Mouse (Mus musculus): ENCODE measurements around the gene Vps26c.
"Not testable (repeated sequence)": the region's sequence is repeated elsewhere in the genome, so short reads cannot be mapped to it uniquely, and the experiment has no call there.

Vps26c gene

GRCm38 (mm10) chr16:94489326-94489725 lies 37.3 kb downstream of the Vps26c start:
- no peak for DNase-seq (ENCODE audit: low spot score)

GRCm38 (mm10) chr16:94487341-94487740 lies 39.3 kb downstream of the Vps26c start:
- no peak for DNase-seq (ENCODE audit: low spot score)

- DNase-seq (ENCODE audit: low spot score), result no peak
Measured at GRCm38 (mm10) chr16:94484752-94485535, 41.7 kb downstream of the Vps26c start.

- no peak for DNase-seq (ENCODE audit: low spot score)
Measured at GRCm38 (mm10) chr16:94473086-94473822, 53.4 kb downstream of the Vps26c start.

- DNase-seq (ENCODE audit: low spot score), result no peak
Measured at GRCm38 (mm10) chr16:94472515-94472951, 54.1 kb downstream of the Vps26c start.

GRCm38 (mm10) chr16:94468391-94468790 lies 58.2 kb downstream of the Vps26c start:
- DNase-seq (ENCODE audit: low spot score), result no peak

GRCm38 (mm10) chr16:94467337-94468055 lies 59.1 kb downstream of the Vps26c start:
- DNase-seq (ENCODE audit: low spot score), result no peak

- DNase-seq (ENCODE audit: low spot score), result not testable (repeated sequence)
Measured at GRCm38 (mm10) chr16:94466317-94466716, 60.3 kb downstream of the Vps26c start.

GRCm38 (mm10) chr16:94465900-94466299 lies 60.7 kb downstream of the Vps26c start:
- DNase-seq (ENCODE audit: low spot score), result no peak

GRCm38 (mm10) chr16:94464067-94464466 lies 62.6 kb downstream of the Vps26c start:
- no peak for DNase-seq (ENCODE audit: low spot score)

GRCm38 (mm10) chr16:94454146-94454545 lies 72.5 kb downstream of the Vps26c start:
- DNase-seq (ENCODE audit: low spot score), result no peak

- no peak for DNase-seq (ENCODE audit: low spot score)
Measured at GRCm38 (mm10) chr16:94452768-94453167, 73.9 kb downstream of the Vps26c start.

- no peak for DNase-seq (ENCODE audit: low spot score)
Measured at GRCm38 (mm10) chr16:94451545-94452488, 74.8 kb downstream of the Vps26c start.

GRCm38 (mm10) chr16:94449632-94450031 lies 77.0 kb downstream of the Vps26c start:
- DNase-seq (ENCODE audit: low spot score), result no peak

GRCm38 (mm10) chr16:94449151-94449550 lies 77.5 kb downstream of the Vps26c start:
- DNase-seq (ENCODE audit: low spot score), result no peak

Measured in c-Kit-positive CD71-positive TER-119-positive erythroid progenitor cells, embryonic 14.5 days (primary cell).